Mouse (Mus musculus): ENCODE data around the gene Recql5. TPM values are rescaled to one million over a fixed set of nuclear protein-coding genes. Genes with fewer than 3 reads are reported as not detected.

The Recql5 gene
- polyA plus RNA-seq, 1 experiment from 2014 or later = 34.6 TPM

GRCm38 (mm10) chr11:115903384-115904230 lies 29.7 kb downstream of the Recql5 start:
- WGBS = 72% methylated on average over 11 of the region's 11 CpGs
- H3K27me3 ChIP-seq (ENCODE audit: low read depth, poor library complexity, severe bottlenecking) = no peaks in the 10 kb centered on the region
- no peak overlapping the region for H3K4me3 ChIP-seq
- no peaks in the 10 kb centered on the region for H3K9me3 ChIP-seq (replicated peaks)
- DNase-seq (ENCODE audit: low spot score) = no peak
- peaks cover 35% of the 10 kb centered on the region for H3K36me3 ChIP-seq
- peaks cover 32% of the 10 kb centered on the region for H3K4me1 ChIP-seq
- peak overlapping the region; percentile 31 for H3K27ac ChIP-seq

- WGBS = 79% methylated on average over 1 of the region's 1 CpGs
- peak overlapping the region; percentile 31; the same call in 1 of the 2 replicates for H3K27ac ChIP-seq
- DNase-seq (ENCODE audit: low spot score) = no peak
- no peaks in the 10 kb centered on the region for H3K9me3 ChIP-seq (replicated peaks)
- peaks cover 37% of the 10 kb centered on the region for H3K4me1 ChIP-seq
- no peaks in the 10 kb centered on the region for H3K27me3 ChIP-seq (ENCODE audit: low read depth, poor library complexity, severe bottlenecking)
- H3K36me3 ChIP-seq = peaks cover 28% of the 10 kb centered on the region; the same call in 1 of the 2 replicates
- H3K4me3 ChIP-seq = no peak overlapping the region
Measured at GRCm38 (mm10) chr11:115902831-115903230, 30.4 kb downstream of the Recql5 start.

- Histone ChIP-seq H3K4me3 (no peak overlapping the region), H3K27ac (peak overlapping the region; percentile 31; the same call in 1 of the 2 replicates), H3K4me1 (peaks cover 37% of the 10 kb centered on the region), H3K9me3 (replicated peaks) (no peaks in the 10 kb centered on the region), H3K27me3 (ENCODE audit: low read depth, poor library complexity, severe bottlenecking) (no peaks in the 10 kb centered on the region), H3K36me3 (peaks cover 30% of the 10 kb centered on the region)
- no peak for DNase-seq (ENCODE audit: low spot score)
- WGBS = 90% methylated on average over 5 of the region's 5 CpGs
Measured at GRCm38 (mm10) chr11:115902177-115902576, 31.1 kb downstream of the Recql5 start.

- Histone ChIP-seq H3K9me3 (replicated peaks) (no peaks in the 10 kb centered on the region), H3K27ac (0 out of 2 replicates have a peak overlapping the region, but pooled peaks have one; percentile 61), H3K36me3 (peaks cover 34% of the 10 kb centered on the region), H3K27me3 (ENCODE audit: low read depth, poor library complexity, severe bottlenecking) (no peaks in the 10 kb centered on the region), H3K4me1 (peaks cover 37% of the 10 kb centered on the region), H3K4me3 (no peak overlapping the region)
- WGBS = 84% methylated on average over 9 of the region's 9 CpGs
- no peak for DNase-seq (ENCODE audit: low spot score)
Measured at GRCm38 (mm10) chr11:115901338-115902161, 31.7 kb downstream of the Recql5 start.

GRCm38 (mm10) chr11:115900561-115901337 lies 32.5 kb downstream of the Recql5 start:
- Histone ChIP-seq H3K9me3 (replicated peaks) (no peaks in the 10 kb centered on the region), H3K4me3 (peak overlapping the region; percentile 8; the same call in 1 of the 2 replicates), H3K27ac (peak overlapping the region; percentile 61; the same call in 1 of the 2 replicates), H3K27me3 (ENCODE audit: low read depth, poor library complexity, severe bottlenecking) (no peaks in the 10 kb centered on the region), H3K36me3 (peaks cover 42% of the 10 kb centered on the region), H3K4me1 (peaks cover 37% of the 10 kb centered on the region)
- 84% methylated on average over 8 of the region's 8 CpGs for WGBS
- no peak for DNase-seq (ENCODE audit: low spot score)

- peak; percentile 64 for DNase-seq (ENCODE audit: low spot score)
- Histone ChIP-seq H3K36me3 (peaks cover 45% of the 10 kb centered on the region), H3K27ac (peak within 1 kb of the TSS; percentile 69), H3K27me3 (ENCODE audit: low read depth, poor library complexity, severe bottlenecking) (no peaks in the 10 kb centered on the region), H3K9me3 (replicated peaks) (no peaks in the 10 kb centered on the region), H3K4me3 (peak within 1 kb of the TSS; percentile 8; the same call in 1 of the 2 replicates), H3K4me1 (peaks cover 37% of the 10 kb centered on the region)
- 34% methylated on average over 16 of the region's 16 CpGs for WGBS
Measured at GRCm38 (mm10) chr11:115899486-115900266, 33.6 kb downstream of the Recql5 start, which contains the start of gene Smim5. Gene Smim5, plus strand, starts transcription at chr11:115899966.

GRCm38 (mm10) chr11:115898886-115899285 lies 34.4 kb downstream of the Recql5 start:
- peak overlapping the region; percentile 26; the same call in 1 of the 2 replicates for H3K27ac ChIP-seq

GRCm38 (mm10) chr11:115898446-115898845 lies 34.8 kb downstream of the Recql5 start:
- Histone ChIP-seq H3K4me1 (peaks cover 32% of the 10 kb centered on the region), H3K4me3 (no peak overlapping the region), H3K9me3 (replicated peaks) (no peaks in the 10 kb centered on the region), H3K27me3 (ENCODE audit: low read depth, poor library complexity, severe bottlenecking) (no peaks in the 10 kb centered on the region), H3K36me3 (peaks cover 51% of the 10 kb centered on the region), H3K27ac (peak overlapping the region; percentile 15; the same call in 1 of the 2 replicates)
- no peak for DNase-seq (ENCODE audit: low spot score)
- 87% methylated on average over 7 of the region's 7 CpGs for WGBS

More at GRCm38 (mm10) chr11:115898886-115899285, 34.4 kb downstream of the Recql5 start:
- Histone ChIP-seq H3K4me1 (peaks cover 36% of the 10 kb centered on the region), H3K27me3 (ENCODE audit: low read depth, poor library complexity, severe bottlenecking) (no peaks in the 10 kb centered on the region), H3K36me3 (peaks cover 47% of the 10 kb centered on the region), H3K4me3 (no peak overlapping the region), H3K9me3 (replicated peaks) (no peaks in the 10 kb centered on the region)
- DNase-seq (ENCODE audit: low spot score) = peak; percentile 50
- 24% methylated on average over 4 of the region's 4 CpGs for WGBS

- Histone ChIP-seq H3K9me3 (replicated peaks) (no peaks in the 10 kb centered on the region), H3K4me3 (no peak overlapping the region), H3K4me1 (peaks cover 21% of the 10 kb centered on the region), H3K27me3 (ENCODE audit: low read depth, poor library complexity, severe bottlenecking) (no peaks in the 10 kb centered on the region), H3K27ac (no peak overlapping the region), H3K36me3 (peaks cover 57% of the 10 kb centered on the region)
- 70% methylated on average over 14 of the region's 14 CpGs for WGBS
- DNase-seq (ENCODE audit: low spot score) = no peak
Measured at GRCm38 (mm10) chr11:115894755-115895520, 38.3 kb downstream of the Recql5 start.

GRCm38 (mm10) chr11:115893071-115893470 lies 40.2 kb downstream of the Recql5 start:
- 91% methylated on average over 9 of the region's 9 CpGs for WGBS
- no peak for DNase-seq (ENCODE audit: low spot score)
- Histone ChIP-seq H3K9me3 (replicated peaks) (no peaks in the 10 kb centered on the region), H3K4me1 (peaks cover 6% of the 10 kb centered on the region; the same call in 1 of the 2 replicates), H3K36me3 (peaks cover 57% of the 10 kb centered on the region), H3K27me3 (ENCODE audit: low read depth, poor library complexity, severe bottlenecking) (no peaks in the 10 kb centered on the region), H3K4me3 (no peak overlapping the region), H3K27ac (no peak overlapping the region)

GRCm38 (mm10) chr11:115892213-115892612 lies 41.1 kb downstream of the Recql5 start:
- Histone ChIP-seq H3K27me3 (ENCODE audit: low read depth, poor library complexity, severe bottlenecking) (no peaks in the 10 kb centered on the region), H3K27ac (peak overlapping the region; percentile 21; the same call in 1 of the 2 replicates), H3K4me3 (no peak overlapping the region), H3K36me3 (peaks cover 54% of the 10 kb centered on the region), H3K4me1 (peaks cover 7% of the 10 kb centered on the region), H3K9me3 (replicated peaks) (no peaks in the 10 kb centered on the region)
- DNase-seq (ENCODE audit: low spot score) = no peak
- WGBS = 62% methylated on average over 6 of the region's 6 CpGs
